Mouse (Mus musculus) lung, postnatal 0 days (tissue): Measurements from ENCODE around the gene Dnttip1.

Experiments used
- CTCF ChIP-seq: IDR thresholded peaks from 2 replicates; pipeline ENCODE4 v1.5.1; 2016; ENCODE audit warnings: antibody characterized with exemption, mild to moderate bottlenecking
- EP300 ChIP-seq: IDR thresholded peaks from 2 replicates; pipeline ENCODE4 v1.6.1; 2016; ENCODE audit warnings: antibody characterized with exemption, mild to moderate bottlenecking, control low read depth

GRCm38 (mm10) chr2:164815348-164815747 is 69.6 kb downstream of the Dnttip1 start:
- no peak for TF ChIP-seq CTCF
- TF ChIP-seq EP300: no peak
